Mouse (Mus musculus) liver, adult 2 months (tissue): Measurements from ENCODE around the gene Nrp2. TPM values are rescaled to one million over a fixed set of nuclear protein-coding genes. Genes with fewer than 3 reads are reported as not detected.

Source experiments
- DNase-seq: peaks from one replicate; pipeline ENCODE4 v3.0.0-alpha.2; 2011; ENCODE audit warnings: low read depth, low spot score; ENCODE audit errors: extremely low read depth
- H3K27ac ChIP-seq: fragments of 200-500 bp; replicated peaks from 2 replicates; pipeline ENCODE4 v1.5.1; 2012; ENCODE audit warnings: low read depth, mild to moderate bottlenecking, control low read depth, inconsistent platforms, low read length; ENCODE audit not compliant: insufficient read depth
- H3K27me3 ChIP-seq: fragments of 200-500 bp; 2 replicates; pipeline ENCODE4 v1.6.1; 2012; ENCODE audit warnings: mild to moderate bottlenecking, moderate library complexity, low read length, inconsistent platforms; ENCODE audit not compliant: control insufficient read depth, insufficient read depth
- H3K36me3 ChIP-seq: fragments of 200-500 bp; 2 replicates; pipeline ENCODE4 v1.6.1; 2012; ENCODE audit warnings: low read length, inconsistent platforms; ENCODE audit not compliant: control insufficient read depth, insufficient read depth
- H3K4me1 ChIP-seq: fragments of 200-500 bp; 2 replicates; pipeline ENCODE4 v1.6.1; 2011; ENCODE audit warnings: low read length; ENCODE audit not compliant: control insufficient read depth, insufficient read depth
- H3K4me3 ChIP-seq: fragments of 200-500 bp; 2 replicates; pipeline ENCODE4 v1.5.1; 2011; ENCODE audit warnings: low read depth, mild to moderate bottlenecking, control low read depth, low read length, moderate library complexity; ENCODE audit not compliant: insufficient read depth
- H3K79me2 ChIP-seq: fragments of 200-500 bp; 2 replicates; pipeline ENCODE4 v1.6.1; 2012; ENCODE audit warnings: inconsistent platforms, mild to moderate bottlenecking, low read length, moderate library complexity; ENCODE audit not compliant: control insufficient read depth, insufficient read depth
- H3K9ac ChIP-seq: fragments of 200-500 bp; 2 replicates; pipeline ENCODE4 v1.6.1; 2012; ENCODE audit warnings: low read depth, mild to moderate bottlenecking, control low read depth, inconsistent platforms, low read length
- CTCF ChIP-seq: fragments of 200-500 bp; IDR thresholded peaks from 2 replicates; pipeline ENCODE4 v1.5.1; 2011; ENCODE audit warnings: low read depth, low read length, control low read depth
- POLR2A ChIP-seq: fragments of 200-500 bp; IDR thresholded peaks from 2 replicates; pipeline ENCODE4 v1.6.1; 2011; ENCODE audit warnings: low read length, control low read depth; ENCODE audit not compliant: insufficient read depth; ENCODE audit errors: extremely low read depth
- WGBS: fragments of 180-500 bp; shearing (Covaris S2); methylation state at CpG from one replicate; pipeline ENCODE4 v1.1.7; 2018; 5-methylcytosine and 5-hydroxymethylcytosine counted together
- polyA plus RNA-seq: library from polyadenylated mRNA; depleted of rRNA; stranded (reverse); fragments of >200 nt; gene quantifications from 2 replicates; pipeline ENCODE4 v1.2.3, GENCODE M21; 2012
- total RNA-seq: library from RNA; depleted of rRNA; stranded (reverse); fragments of >200 nt; gene quantifications from 2 replicates; pipeline ENCODE4 v1.2.3, GENCODE M21; 2014

Gene Nrp2
- total and polyA plus RNA-seq, 2 experiments, result 3.2 to 11.4 TPM

DNA sequence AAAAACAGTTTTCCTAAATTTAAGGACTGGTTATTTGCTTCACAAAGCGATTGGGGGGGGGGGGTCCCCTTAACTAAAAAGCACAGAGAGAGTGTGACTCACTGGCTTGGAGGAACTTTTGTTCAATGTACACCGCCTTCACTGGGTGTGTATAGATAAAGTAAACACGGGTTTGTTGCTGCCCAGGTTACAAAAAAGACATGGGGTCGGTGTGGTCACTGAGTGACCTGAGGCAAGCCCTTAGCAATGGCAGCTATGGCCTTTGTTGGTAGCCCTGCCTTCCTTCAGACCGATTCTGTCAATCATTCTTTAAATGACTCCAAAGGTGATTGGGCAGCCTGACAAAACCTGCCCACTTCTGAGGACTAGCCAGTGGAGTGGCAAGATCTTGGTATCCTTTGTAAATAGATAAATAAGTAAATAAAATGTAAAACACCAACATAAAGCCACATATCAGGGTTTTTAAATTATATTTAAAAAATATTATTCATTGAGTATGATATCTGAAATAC, 31.4 kb downstream of the Nrp2 start:
- Histone ChIP-seq H3K9ac (no peak overlapping the region), H3K4me3 (no peak overlapping the region), H3K36me3 (no peaks in the 10 kb centered on the region), H3K4me1 (peaks cover 22% of the 10 kb centered on the region), H3K27me3 (no peaks in the 10 kb centered on the region), H3K79me2 (no peaks in the 10 kb centered on the region), H3K27ac (no peak overlapping the region)
- DNase-seq, result peak; percentile 83
- WGBS, result 36% methylated on average over 5 of the region's 5 CpGs
- no peak for TF ChIP-seq POLR2A
- no peak for TF ChIP-seq CTCF

DNA sequence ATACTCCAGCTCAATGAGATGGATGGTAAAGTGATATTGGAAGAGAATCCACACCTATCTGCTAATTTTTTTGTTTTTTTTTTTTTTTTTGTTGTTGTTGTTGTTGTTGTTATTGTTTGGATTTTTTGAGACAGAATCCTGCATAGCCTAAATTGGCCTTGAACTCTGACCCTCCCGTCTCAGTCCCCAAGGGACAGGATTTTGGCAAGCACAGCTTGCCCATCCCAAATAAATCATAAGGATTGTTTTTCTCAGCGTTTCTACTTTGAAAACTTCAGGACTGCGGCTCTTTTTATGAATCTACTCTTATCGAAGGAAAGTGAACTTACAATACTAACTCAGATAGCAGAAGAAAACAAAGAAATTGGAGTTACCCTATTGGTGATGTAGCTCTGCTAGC, 31.9 kb downstream of the Nrp2 start:
- Histone ChIP-seq H3K27me3 (no peaks in the 10 kb centered on the region), H3K9ac (no peak overlapping the region), H3K27ac (no peak overlapping the region), H3K79me2 (no peaks in the 10 kb centered on the region), H3K4me3 (no peak overlapping the region), H3K36me3 (no peaks in the 10 kb centered on the region), H3K4me1 (peaks cover 20% of the 10 kb centered on the region)
- DNase-seq, result no peak
- 59% methylated on average over 4 of the region's 4 CpGs for WGBS
- TF ChIP-seq CTCF (no peak), POLR2A (no peak)

DNA sequence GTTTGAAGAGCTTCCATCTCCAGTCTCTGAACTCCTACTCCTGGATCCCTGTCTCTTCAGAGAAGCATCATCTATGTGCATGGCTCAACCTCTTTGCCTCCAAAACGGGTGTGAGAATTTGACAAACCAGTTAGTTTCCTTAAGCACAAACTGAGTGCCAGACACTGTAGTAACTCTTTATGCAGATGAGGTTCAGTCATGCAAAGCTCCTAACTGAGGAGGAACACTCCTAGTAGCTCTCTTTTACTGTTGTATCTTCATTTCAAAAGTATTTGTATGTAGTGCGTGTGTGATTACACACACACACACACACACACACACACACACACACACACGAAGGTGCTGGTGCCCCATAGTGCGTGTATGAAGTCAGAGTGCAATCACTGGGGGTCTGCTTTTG, 32.8 kb downstream of the Nrp2 start:
- Histone ChIP-seq H3K79me2 (no peaks in the 10 kb centered on the region), H3K4me1 (peaks cover 16% of the 10 kb centered on the region), H3K36me3 (no peaks in the 10 kb centered on the region), H3K9ac (no peak overlapping the region), H3K27me3 (no peaks in the 10 kb centered on the region), H3K27ac (peak overlapping the region; percentile 33; the same call in 1 of the 2 replicates), H3K4me3 (no peak overlapping the region)
- WGBS, result 80% methylated on average over 4 of the region's 4 CpGs
- TF ChIP-seq POLR2A (no peak), CTCF (no peak)
- DNase-seq, result no peak

- DNase-seq, result no peak
- Histone ChIP-seq H3K36me3 (no peaks in the 10 kb centered on the region), H3K4me3 (no peak overlapping the region), H3K79me2 (no peaks in the 10 kb centered on the region), H3K4me1 (peaks cover 9% of the 10 kb centered on the region), H3K27ac (no peak overlapping the region), H3K9ac (no peak overlapping the region), H3K27me3 (no peaks in the 10 kb centered on the region)
- 71% methylated on average over 8 of the region's 8 CpGs for WGBS
- TF ChIP-seq POLR2A (no peak), CTCF (no peak)
Measured at GRCm38 (mm10) chr1:62736455-62737012, 33.4 kb downstream of the Nrp2 start.

GRCm38 (mm10) chr1:62738165-62738564, 35.1 kb downstream of the Nrp2 start:
- Histone ChIP-seq H3K4me3 (no peak overlapping the region), H3K79me2 (0 out of 2 replicates have a peak, but pooled peaks cover 2% of the 10 kb centered on the region), H3K9ac (no peak overlapping the region), H3K27ac (no peak overlapping the region), H3K27me3 (no peaks in the 10 kb centered on the region), H3K36me3 (no peaks in the 10 kb centered on the region), H3K4me1 (peaks cover 7% of the 10 kb centered on the region)
- no peak for DNase-seq
- 88% methylated on average over 11 of the region's 11 CpGs for WGBS
- TF ChIP-seq POLR2A, result no peak
- no peak for TF ChIP-seq CTCF

DNA sequence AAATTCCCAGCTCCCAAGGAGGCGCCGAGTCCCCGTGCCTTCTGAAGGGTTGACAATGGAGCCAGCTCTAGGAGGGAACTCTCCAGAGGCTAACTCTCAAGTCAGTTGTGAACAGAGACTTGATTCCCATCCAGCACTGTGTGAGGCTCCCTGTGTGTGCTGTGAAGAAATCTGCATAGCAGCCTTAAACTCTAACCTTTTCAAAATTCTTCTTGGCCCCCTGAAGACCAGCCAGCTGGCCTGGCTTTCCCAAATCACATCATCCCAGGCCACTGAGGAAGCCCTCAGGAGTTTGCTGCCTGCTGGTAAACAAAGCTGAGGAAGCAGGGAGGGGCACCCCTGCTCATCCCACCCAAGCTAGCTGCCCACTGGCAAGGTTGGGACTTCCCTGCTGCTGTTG, 39.0 kb downstream of the Nrp2 start:
- H3K79me2 ChIP-seq, result 0 out of 2 replicates have a peak, but pooled peaks cover 2% of the 10 kb centered on the region
- no peak overlapping the region; the same call in 1 of the 2 replicates for H3K27ac ChIP-seq
- WGBS, result 67% methylated on average over 3 of the region's 3 CpGs
- TF ChIP-seq POLR2A, result no peak
- no peak for TF ChIP-seq CTCF
- DNase-seq, result no peak
- 0 out of 2 replicates have a peak, but pooled peaks cover under 1% of the 10 kb centered on the region for H3K4me1 ChIP-seq
- H3K27me3 ChIP-seq, result no peaks in the 10 kb centered on the region
- no peak overlapping the region for H3K9ac ChIP-seq
- H3K36me3 ChIP-seq, result no peaks in the 10 kb centered on the region
- H3K4me3 ChIP-seq, result no peak overlapping the region
